Mouse (Mus musculus): Measurements from ENCODE around the gene Lrrc42. TPM values are rescaled to one million over a fixed set of nuclear protein-coding genes. Genes with fewer than 3 reads are reported as not detected.

Gene Lrrc42
- 10 to 100 TPM in 1 of 2 experiments, 1 to 10 TPM in 1; 10.0 to 10.2 TPM for total RNA-seq (2021)
- long read RNA-seq, experiment 1, transcript Lrrc42-201 (8 exons, 1,755 nt), result major isoform, 5 of 5 reads
- long read RNA-seq, experiment 1, partial matches to known transcripts, result 0 of 5 reads
- long read RNA-seq, experiment 1, other reads (novel, unspliced or antisense), result 0 of 5 reads
- long read RNA-seq, experiment 2, partial matches to known transcripts, result 1 of 3 reads
- long read RNA-seq, experiment 2, other reads (novel, unspliced or antisense), result 1 of 3 reads

- peak; percentile 94 to 95 for DNase-seq
Measured at GRCm38 (mm10) chr4:107253125-107254091, at the start of gene Lrrc42, which contains the start of gene Hspb11. Lrrc42 (minus strand) TSS chr4:107253532. Hspb11 (plus strand) TSS chr4:107253593.

- no peak for DNase-seq
Measured at GRCm38 (mm10) chr4:107302832-107303231, 49.5 kb upstream of the Lrrc42 start.

GRCm38 (mm10) chr4:107302221-107302620 lies 48.9 kb upstream of the Lrrc42 start:
- no peak for DNase-seq

GRCm38 (mm10) chr4:107300902-107301555 lies 47.7 kb upstream of the Lrrc42 start:
- DNase-seq, result no peak

- no peak for DNase-seq
Measured at GRCm38 (mm10) chr4:107300371-107300770, 47.0 kb upstream of the Lrrc42 start.

GRCm38 (mm10) chr4:107299779-107300340 lies 46.5 kb upstream of the Lrrc42 start:
- DNase-seq, result no peak

- no peak for DNase-seq
Measured at GRCm38 (mm10) chr4:107298071-107298606, 44.8 kb upstream of the Lrrc42 start.

GRCm38 (mm10) chr4:107292273-107292662 lies 38.9 kb upstream of the Lrrc42 start:
- no peak for DNase-seq

- no peak for DNase-seq
Measured at GRCm38 (mm10) chr4:107291611-107292272, 38.4 kb upstream of the Lrrc42 start.

GRCm38 (mm10) chr4:107287517-107287916 lies 34.2 kb upstream of the Lrrc42 start:
- no peak for DNase-seq

- DNase-seq, result no peak
Measured at GRCm38 (mm10) chr4:107286386-107286785, 33.1 kb upstream of the Lrrc42 start.

- peak in 1 of 2 experiments; percentile 53 for DNase-seq
Measured at GRCm38 (mm10) chr4:107285446-107286200, 32.3 kb upstream of the Lrrc42 start.

- no peak for DNase-seq
Measured at GRCm38 (mm10) chr4:107280843-107281475, 27.6 kb upstream of the Lrrc42 start.

- no peak for DNase-seq
Measured at GRCm38 (mm10) chr4:107278188-107278707, 24.9 kb upstream of the Lrrc42 start.

GRCm38 (mm10) chr4:107274511-107274910 lies 21.2 kb upstream of the Lrrc42 start:
- no peak for DNase-seq

- no peak for DNase-seq
Measured at GRCm38 (mm10) chr4:107273683-107274082, 20.4 kb upstream of the Lrrc42 start.

GRCm38 (mm10) chr4:107260001-107260400 lies 6.7 kb upstream of the Lrrc42 start:
- DNase-seq, result no peak

- no peak for DNase-seq
Measured at GRCm38 (mm10) chr4:107254414-107254813, 1.1 kb upstream of the Lrrc42 start.

- DNase-seq, result peak in 1 of 2 experiments; percentile 19
Measured at GRCm38 (mm10) chr4:107252522-107252921, 810 bp downstream of the Lrrc42 start.

GRCm38 (mm10) chr4:107250494-107250893 lies 2.8 kb downstream of the Lrrc42 start:
- DNase-seq, result peak; percentile 25 to 66
